Comparison of ENCODE assay signal across 9 mouse cellular contexts in the genomic region with DNA sequence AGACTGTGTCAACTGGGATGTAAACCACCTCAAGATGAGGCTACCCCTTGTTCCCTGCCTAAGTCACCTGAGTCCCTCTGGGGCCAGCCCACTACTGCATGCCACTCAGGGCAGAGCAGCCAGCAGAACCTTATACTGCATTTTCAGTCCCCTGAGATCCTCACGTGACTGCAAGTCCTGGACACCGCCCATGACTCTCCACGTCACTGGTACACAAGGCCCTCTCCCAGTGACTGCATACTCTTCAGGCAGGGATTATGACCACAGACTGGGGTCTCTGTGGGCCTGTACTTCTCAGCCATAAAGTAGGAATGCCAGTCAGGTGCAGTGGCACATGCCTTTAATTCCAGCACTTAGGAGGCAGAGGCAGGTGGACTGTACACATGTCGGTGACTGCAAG.
DNase-seq lines count a peak whose midpoint lies in the region; ATAC-seq and TF ChIP-seq lines count a peak whose summit lies in the region.
"Had no signal": no experiment of that assay in that cellular context is flagged by ENCODE, and none has a peak within 500 bp of the region (broad histone marks: within the 10 kb centered on the region; RNA-seq: fewer than 3 reads in every experiment).

No protein-coding gene starts in this region.

- peak overlapping the region; percentile 44; the same call in 1 of the 2 replicates for H3K9ac ChIP-seq in heart, embryonic 14.5 days (ENCODE audit: low read length)
- peak overlapping the region; percentile 57 for H3K9ac ChIP-seq in liver, embryonic 14.5 days (replicated peaks)
- H3K9ac ChIP-seq in midbrain, embryonic 11.5 days (ENCODE audit: low read length) = no peak overlapping the region
- H3K9ac ChIP-seq: limb, embryonic 12.5 days had no signal

- TF ChIP-seq POLR2A in bone marrow, adult 2 months (IDR thresholded peaks at IDR 0.05; ENCODE audit: borderline replicate concordance, control insufficient read depth, low read depth, low read length) = no peak

- H3K27ac ChIP-seq in bone marrow, adult 2 months (ENCODE audit: control insufficient read depth, insufficient read depth, low read depth, low read length, poor library complexity) = peak overlapping the region; percentile 54; the same call in 1 of the 2 replicates
- H3K27ac ChIP-seq in heart, embryonic 14.5 days (replicated peaks in 1 of 2; ENCODE audit: control insufficient read depth in 1 of 2, insufficient read depth in 1 of 2, low read depth in 2 of 2, low read length in 2 of 2) = peak overlapping the region; percentile 54 to 96
- peak overlapping the region; percentile 96 for H3K27ac ChIP-seq in liver, embryonic 14.5 days
- H3K27ac ChIP-seq in midbrain, embryonic 11.5 days (ENCODE audit: low read depth, low read length) = no peak overlapping the region

- H3K27me3 ChIP-seq in heart, embryonic 14.5 days (ENCODE audit: control insufficient read depth, insufficient read depth, low read length) = no peaks in the 10 kb centered on the region
- H3K27me3 ChIP-seq in liver, embryonic 14.5 days (ENCODE audit: control insufficient read depth, insufficient read depth, low read length) = no peaks in the 10 kb centered on the region
- no peaks in the 10 kb centered on the region for H3K27me3 ChIP-seq in midbrain, embryonic 11.5 days (ENCODE audit: control insufficient read depth, insufficient read depth, low read length)
- H3K27me3 ChIP-seq: limb, embryonic 12.5 days had no signal

- no peak for TF ChIP-seq EP300 in liver, embryonic 14.5 days (IDR thresholded peaks at IDR 0.05; ENCODE audit: low read depth)

- H3K4me1 ChIP-seq in bone marrow, adult 2 months (ENCODE audit: control insufficient read depth, insufficient read depth, low read length) = peaks cover 12% of the 10 kb centered on the region
- H3K4me1 ChIP-seq in heart, embryonic 14.5 days (ENCODE audit: control insufficient read depth in 2 of 2, insufficient read depth in 2 of 2, low read length in 2 of 2) = peaks cover 84 to 100% of the 10 kb centered on the region in 2 experiments
- peaks cover 86 to 95% of the 10 kb centered on the region in 2 experiments for H3K4me1 ChIP-seq in liver, embryonic 14.5 days (replicated peaks; ENCODE audit: control insufficient read depth in 2 of 2, insufficient read depth in 2 of 2, low read length in 1 of 2)
- H3K4me1 ChIP-seq in midbrain, embryonic 11.5 days (ENCODE audit: control insufficient read depth, insufficient read depth, low read length) = peaks cover 40% of the 10 kb centered on the region

- no peaks in the 10 kb centered on the region for H3K36me3 ChIP-seq in heart, embryonic 14.5 days (ENCODE audit: control insufficient read depth, insufficient read depth, low read length)
- no peaks in the 10 kb centered on the region; the same call in 1 of the 2 replicates for H3K36me3 ChIP-seq in liver, embryonic 14.5 days (replicated peaks; ENCODE audit: control insufficient read depth, insufficient read depth, low read depth)
- no peaks in the 10 kb centered on the region for H3K36me3 ChIP-seq in midbrain, embryonic 11.5 days (ENCODE audit: control insufficient read depth, insufficient read depth, low read length)
- H3K36me3 ChIP-seq: limb, embryonic 12.5 days had no signal

- peak; percentile 41 for DNase-seq in gastrocnemius, postnatal 25 days
- DNase-seq in gastrocnemius, postnatal 10 days = no peak
- peak in 2 of 3 experiments; percentile 58 to 62 for DNase-seq in liver, embryonic 14.5 days (ENCODE audit: low read depth in 3 of 3, low spot score in 3 of 3)
- no peak for DNase-seq in layer of hippocampus, adult 9-10 months (ENCODE audit: low spot score)
- DNase-seq in midbrain, embryonic 11.5 days (ENCODE audit: low spot score, missing footprints) = no peak

- H3K9me3 ChIP-seq in heart, embryonic 14.5 days (ENCODE audit: control insufficient read depth, low read length) = no peaks in the 10 kb centered on the region
- no peaks in the 10 kb centered on the region for H3K9me3 ChIP-seq in liver, embryonic 14.5 days (ENCODE audit: control insufficient read depth, low read length)
- no peaks in the 10 kb centered on the region for H3K9me3 ChIP-seq in midbrain, embryonic 11.5 days (ENCODE audit: control insufficient read depth, low read length)
- H3K9me3 ChIP-seq: limb, embryonic 12.5 days had no signal

- H3K4me3 ChIP-seq in bone marrow, adult 2 months (replicated peaks; ENCODE audit: control insufficient read depth, low read depth, low read length) = no peak overlapping the region
- H3K4me3 ChIP-seq in heart, embryonic 14.5 days (ENCODE audit: control insufficient read depth in 1 of 2, insufficient read depth in 1 of 2, low read depth in 1 of 2, low read length in 2 of 2) = no peak overlapping the region
- no peak overlapping the region for H3K4me3 ChIP-seq in liver, embryonic 14.5 days (ENCODE audit: insufficient read depth in 1 of 2, low read depth in 2 of 2, low read length in 2 of 2)
- no peak overlapping the region for H3K4me3 ChIP-seq in midbrain, embryonic 11.5 days (ENCODE audit: low read depth, low read length)
- H3K4me3 ChIP-seq: limb, embryonic 12.5 days had no signal

- no peak for TF ChIP-seq CTCF in bone marrow, adult 2 months (IDR thresholded peaks at IDR 0.05; ENCODE audit: control insufficient read depth, insufficient read depth, low read length)
- no peak for TF ChIP-seq CTCF in liver, embryonic 14.5 days (IDR thresholded peaks at IDR 0.05; ENCODE audit: low read depth)

- H3K4me2 ChIP-seq in heart, embryonic 14.5 days (ENCODE audit: low read length) = no peak overlapping the region
- H3K4me2 ChIP-seq in liver, embryonic 14.5 days (ENCODE audit: low read depth) = peak overlapping the region; percentile 34
- H3K4me2 ChIP-seq in midbrain, embryonic 11.5 days = no peak overlapping the region
- H3K4me2 ChIP-seq: limb, embryonic 12.5 days had no signal

- WGBS in bone marrow, adult 2 months = 75% methylated on average over 4 of the region's 4 CpGs
- WGBS in heart, embryonic 14.5 days = 48% methylated on average over 4 of the region's 4 CpGs
- 52% methylated on average over 4 of the region's 4 CpGs for WGBS in liver, embryonic 14.5 days (ENCODE audit: insufficient replicate concordance)
- WGBS in midbrain, embryonic 11.5 days = 87% methylated on average over 4 of the region's 4 CpGs

- no peak for ATAC-seq in heart, embryonic 14.5 days (ENCODE audit: insufficient number of reproducible peaks, insufficient read depth, low FRiP score, low read depth)
- ATAC-seq in liver, embryonic 14.5 days (ENCODE audit: insufficient read depth) = peak; percentile 56
- no peak for ATAC-seq in midbrain, embryonic 11.5 days (ENCODE audit: low FRiP score)
- ATAC-seq in frontal cortex, adult (ENCODE audit: low TSS enrichment) = no peak

Comparison
In these comparisons a context has a peak if more than half of its experiments do, and no peak if none do; other contexts are left out.
1. DNase-seq: peak in gastrocnemius, postnatal 25 days (single experiment) and liver, embryonic 14.5 days (2 of 3); none in gastrocnemius, postnatal 10 days (single experiment), layer of hippocampus, adult 9-10 months (single experiment) and midbrain, embryonic 11.5 days (single experiment).